Mouse (Mus musculus) kidney, embryonic 15.5 days (tissue): Measurements from ENCODE around the gene Tdrd5. TPM values are rescaled to one million over a fixed set of nuclear protein-coding genes. Genes with fewer than 3 reads are reported as not detected.
A peak's percentile ranks its signal among the peaks of the same experiment; 100 is the strongest.
"Not testable (repeated sequence)": the region's sequence is repeated elsewhere in the genome, so short reads cannot be mapped to it uniquely, and the experiment has no call there.

Experiments used
- ATAC-seq: fragments of 200-750 bp; cut with Nextera tagmentation; replicated peaks from 2 replicates; pipeline ENCODE4 v1.8.0; 2017; ENCODE audit warnings: moderate TSS enrichment; ENCODE audit not compliant: low FRiP score
- H3K27ac ChIP-seq: fragments of 300-500 bp; sonication (generic); 2 replicates; pipeline ENCODE4 v1.5.1; 2015; ENCODE audit warnings: mild to moderate bottlenecking, inconsistent platforms
- H3K27me3 ChIP-seq: fragments of 300-500 bp; sonication (generic); 2 replicates; pipeline ENCODE4 v1.6.1; 2015; ENCODE audit warnings: inconsistent platforms
- H3K36me3 ChIP-seq: fragments of 300-500 bp; sonication (generic); 2 replicates; pipeline ENCODE4 v1.6.1; 2015; ENCODE audit warnings: inconsistent platforms
- H3K4me1 ChIP-seq: fragments of 300-500 bp; sonication (generic); 2 replicates; pipeline ENCODE4 v1.6.1; 2015; ENCODE audit warnings: inconsistent platforms
- H3K4me2 ChIP-seq: fragments of 300-500 bp; sonication (generic); 2 replicates; pipeline ENCODE4 v1.6.1; 2015; ENCODE audit warnings: moderate library complexity, mild to moderate bottlenecking, inconsistent platforms
- H3K4me3 ChIP-seq: fragments of 300-500 bp; sonication (generic); replicated peaks from 2 replicates; pipeline ENCODE4 v1.5.1; 2015; ENCODE audit warnings: mild to moderate bottlenecking, inconsistent platforms
- H3K9ac ChIP-seq: fragments of 300-500 bp; sonication (generic); 2 replicates; pipeline ENCODE4 v1.6.1; 2015; ENCODE audit warnings: mild to moderate bottlenecking, inconsistent platforms
- H3K9me3 ChIP-seq: fragments of 300-500 bp; sonication (generic); replicated peaks from 2 replicates; pipeline ENCODE4 v1.6.1; 2016; ENCODE audit warnings: inconsistent platforms
- WGBS: fragments of 180-500 bp; shearing (Covaris S2); methylation state at CpG from one replicate; pipeline ENCODE4 v1.1.7; 2015; ENCODE audit warnings: mixed read lengths; 5-methylcytosine and 5-hydroxymethylcytosine counted together
- polyA plus RNA-seq: library from polyadenylated mRNA; unstranded; fragments of >200 nt; fragmentation: Nextera tagmentation; extraction: Ambion mirVana; gene quantifications from 2 replicates; pipeline ENCODE4 v1.2.1, GENCODE M21; 2015

The Tdrd5 gene
- polyA plus RNA-seq, 1 experiment from 2014 or later, result 2.9 TPM

DNA sequence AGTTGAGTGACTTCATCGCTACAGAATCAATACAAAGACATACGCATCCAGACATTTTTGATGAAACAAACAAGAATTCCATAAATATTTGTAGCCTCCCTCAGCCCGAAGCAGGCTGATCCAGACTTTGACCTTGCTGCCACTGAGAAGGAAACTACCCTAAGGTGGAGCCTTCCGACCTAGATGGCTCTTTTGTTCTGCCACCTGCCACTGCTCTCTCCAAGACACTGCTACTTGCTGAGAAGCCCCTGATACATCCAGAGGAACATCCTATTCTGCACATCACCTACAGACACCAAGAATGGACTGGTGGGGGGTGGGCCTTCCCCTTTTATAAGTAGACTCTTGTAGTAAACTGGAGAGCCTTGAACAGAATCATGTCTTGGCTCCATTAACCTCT, 52.4 kb downstream of the Tdrd5 start:
- not testable (repeated sequence) for H3K36me3 ChIP-seq
- WGBS, result 85% methylated on average over 4 of the region's 4 CpGs

DNA sequence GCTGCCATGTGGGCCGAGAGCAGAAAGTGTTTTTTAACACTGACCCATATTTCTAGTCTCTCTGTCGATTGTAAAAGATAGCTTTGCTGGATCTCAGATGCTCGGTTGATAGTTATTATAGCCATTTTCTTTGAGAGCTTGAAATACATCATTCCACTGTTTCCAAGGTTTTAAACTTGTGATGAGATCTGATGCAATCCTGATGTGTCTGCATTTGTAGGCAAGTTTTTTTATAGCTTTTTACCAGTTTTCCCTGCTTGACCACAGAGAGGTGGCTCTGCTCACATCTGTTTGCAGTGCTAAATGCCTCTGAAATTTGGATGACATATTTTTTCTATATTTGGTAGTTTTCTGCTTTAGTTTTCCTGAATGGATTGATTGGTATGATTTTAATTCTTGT, 55.6 kb downstream of the Tdrd5 start:
- H3K4me1 ChIP-seq, result no peaks in the 10 kb centered on the region
- no peak for ATAC-seq
- H3K27ac ChIP-seq, result no peak overlapping the region
- H3K9ac ChIP-seq, result no peak overlapping the region
- no peaks in the 10 kb centered on the region for H3K36me3 ChIP-seq
- H3K4me2 ChIP-seq, result no peak overlapping the region
- peaks cover 5% of the 10 kb centered on the region; the same call in 1 of the 2 replicates for H3K27me3 ChIP-seq
- H3K9me3 ChIP-seq, result no peaks in the 10 kb centered on the region
- 36% methylated on average over 3 of the region's 3 CpGs for WGBS
- H3K4me3 ChIP-seq, result no peak overlapping the region

More for the DNA sequence above, 52.4 kb downstream of the Tdrd5 start:
- not testable (repeated sequence) for H3K27ac ChIP-seq, ATAC-seq, H3K4me3 ChIP-seq, H3K9me3 ChIP-seq, H3K4me2 ChIP-seq, H3K27me3 ChIP-seq, H3K9ac ChIP-seq, H3K4me1 ChIP-seq

DNA sequence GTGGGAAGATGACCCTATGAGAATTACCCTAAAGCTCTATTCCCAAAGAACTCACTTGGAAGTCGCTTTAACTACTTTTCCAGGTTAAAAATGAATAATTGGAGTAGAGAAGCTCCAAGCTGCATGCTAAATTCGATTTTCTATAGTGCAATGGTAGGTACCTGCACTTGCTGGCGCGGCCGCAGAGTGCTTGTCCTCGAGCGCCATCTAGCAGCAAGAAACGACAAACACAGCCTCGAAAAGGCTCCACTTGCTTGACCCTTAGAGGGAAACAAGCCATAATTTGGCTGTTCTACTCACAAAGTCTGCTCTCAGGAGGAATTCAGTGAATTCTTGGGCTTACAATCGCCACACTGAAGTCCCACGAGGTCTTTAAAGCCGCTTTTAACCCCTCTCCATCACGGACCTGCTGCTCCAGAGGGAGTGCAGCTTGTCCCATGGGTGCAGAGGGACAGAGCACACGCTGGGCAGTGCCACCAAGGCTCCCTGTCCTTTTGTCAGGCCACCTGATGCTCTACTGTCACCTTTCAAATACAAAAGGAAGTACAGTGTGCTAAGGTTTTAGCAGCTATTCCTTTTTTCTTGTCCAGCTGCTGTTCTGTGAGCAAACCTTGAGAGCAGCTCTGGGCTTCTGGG, 61.6 kb downstream of the Tdrd5 start:
- no peak for ATAC-seq
- 8% methylated on average over 14 of the region's 14 CpGs for WGBS
- H3K9me3 ChIP-seq, result no peaks in the 10 kb centered on the region
- H3K27me3 ChIP-seq, result peaks cover 20% of the 10 kb centered on the region; the same call in 1 of the 2 replicates
- H3K4me2 ChIP-seq, result no peak overlapping the region
- H3K4me1 ChIP-seq, result no peaks in the 10 kb centered on the region
- no peak overlapping the region for H3K9ac ChIP-seq
- H3K27ac ChIP-seq, result no peak overlapping the region
- H3K4me3 ChIP-seq, result no peak overlapping the region
- no peaks in the 10 kb centered on the region for H3K36me3 ChIP-seq

DNA sequence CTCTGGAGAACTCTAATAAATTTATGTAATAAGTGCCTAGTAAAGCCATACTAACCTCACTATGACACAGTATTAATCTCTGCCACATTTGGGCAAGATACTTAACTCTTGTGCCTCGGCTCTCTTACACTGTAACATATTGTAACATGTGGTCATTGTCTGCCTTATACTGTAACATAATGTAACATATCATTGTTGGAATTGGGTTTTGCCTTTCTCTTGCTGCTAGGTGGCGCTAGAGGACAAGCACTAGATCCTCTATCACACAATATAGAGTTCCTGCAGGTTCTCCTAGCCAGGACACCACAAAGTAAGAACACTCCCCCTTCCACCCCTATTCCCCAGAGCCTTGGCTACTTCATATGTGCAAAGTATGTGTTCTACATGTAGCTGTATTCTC, 62.4 kb downstream of the Tdrd5 start:
- ATAC-seq, result no peak
- WGBS, result 46% methylated on average over 2 of the region's 2 CpGs
- no peak overlapping the region for H3K9ac ChIP-seq

DNA sequence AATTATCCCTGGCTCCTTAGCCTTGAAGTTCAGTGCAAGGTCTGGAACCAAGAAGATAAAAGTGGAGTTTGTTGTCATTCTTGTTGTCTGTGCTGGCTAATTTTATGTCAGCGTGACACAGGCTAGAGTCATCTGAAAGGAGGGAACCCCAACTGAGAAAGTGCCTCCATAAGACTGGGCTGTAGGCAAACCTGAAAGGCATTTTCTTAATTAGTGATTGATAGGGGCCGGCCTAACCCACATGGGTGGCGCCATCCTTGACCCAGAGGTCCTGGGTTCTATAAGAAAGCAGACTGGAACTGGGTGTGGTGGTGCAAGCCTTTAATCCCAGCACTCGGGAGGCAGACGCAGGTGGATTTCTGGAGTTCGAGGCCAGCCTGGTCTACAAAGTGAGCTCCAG, 72.3 kb downstream of the Tdrd5 start:
- no peaks in the 10 kb centered on the region for H3K36me3 ChIP-seq
- no peaks in the 10 kb centered on the region for H3K9me3 ChIP-seq
- peaks cover 14% of the 10 kb centered on the region for H3K4me1 ChIP-seq
- WGBS, result 90% methylated on average over 6 of the region's 6 CpGs
- H3K4me3 ChIP-seq, result no peak overlapping the region
- no peak overlapping the region for H3K4me2 ChIP-seq
- H3K27me3 ChIP-seq, result no peaks in the 10 kb centered on the region
- no peak for ATAC-seq
- H3K9ac ChIP-seq, result no peak overlapping the region
- H3K27ac ChIP-seq, result no peak overlapping the region

More for the DNA sequence above, 62.4 kb downstream of the Tdrd5 start:
- no peak overlapping the region for H3K27ac ChIP-seq
- H3K4me3 ChIP-seq, result no peak overlapping the region
- peaks cover 20% of the 10 kb centered on the region; the same call in 1 of the 2 replicates for H3K27me3 ChIP-seq
- H3K4me1 ChIP-seq, result no peaks in the 10 kb centered on the region
- no peaks in the 10 kb centered on the region for H3K9me3 ChIP-seq
- no peak overlapping the region for H3K4me2 ChIP-seq
- no peaks in the 10 kb centered on the region for H3K36me3 ChIP-seq

DNA sequence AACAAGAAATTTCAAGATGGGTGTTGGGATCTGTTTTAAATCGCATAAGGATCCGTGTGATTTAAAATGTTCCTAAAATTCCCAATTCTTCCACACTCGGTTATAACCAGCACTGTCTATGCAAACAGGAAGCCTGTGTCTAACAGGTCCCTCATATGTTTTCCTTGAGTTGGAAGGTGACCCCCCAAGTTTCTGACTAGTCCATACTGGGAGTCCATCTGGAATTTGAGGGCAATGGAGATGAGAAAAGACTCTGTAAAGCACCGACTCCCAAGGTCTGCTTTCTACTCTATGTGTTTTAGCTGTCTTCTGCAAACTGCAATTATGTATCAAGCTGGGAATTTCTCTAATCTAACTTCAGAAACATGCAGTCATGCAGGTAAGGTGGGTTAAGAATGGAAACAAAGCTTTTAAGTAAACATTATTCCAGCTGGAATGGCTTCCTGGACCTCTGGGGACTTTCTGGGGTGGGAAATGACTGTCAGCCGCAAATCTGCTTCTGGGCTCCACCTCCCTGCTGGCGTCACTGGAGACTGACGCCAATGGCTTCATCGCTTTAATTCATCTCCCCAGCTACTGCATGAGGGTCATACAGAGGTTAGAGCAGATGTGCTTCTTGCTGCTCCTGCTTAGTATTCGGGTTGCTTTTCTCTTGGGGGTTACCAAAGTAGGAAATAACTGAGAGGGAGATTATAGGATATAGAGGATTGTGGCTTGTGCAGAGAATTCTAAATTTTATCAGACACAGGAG, 73.0 kb downstream of the Tdrd5 start:
- Histone ChIP-seq H3K27ac (no peak overlapping the region), H3K27me3 (no peaks in the 10 kb centered on the region), H3K36me3 (no peaks in the 10 kb centered on the region), H3K4me1 (peaks cover 14% of the 10 kb centered on the region), H3K9me3 (no peaks in the 10 kb centered on the region), H3K4me3 (no peak overlapping the region), H3K9ac (no peak overlapping the region), H3K4me2 (no peak overlapping the region)
- WGBS, result 28% methylated on average over 9 of the region's 9 CpGs
- ATAC-seq, result peak; percentile 70

DNA sequence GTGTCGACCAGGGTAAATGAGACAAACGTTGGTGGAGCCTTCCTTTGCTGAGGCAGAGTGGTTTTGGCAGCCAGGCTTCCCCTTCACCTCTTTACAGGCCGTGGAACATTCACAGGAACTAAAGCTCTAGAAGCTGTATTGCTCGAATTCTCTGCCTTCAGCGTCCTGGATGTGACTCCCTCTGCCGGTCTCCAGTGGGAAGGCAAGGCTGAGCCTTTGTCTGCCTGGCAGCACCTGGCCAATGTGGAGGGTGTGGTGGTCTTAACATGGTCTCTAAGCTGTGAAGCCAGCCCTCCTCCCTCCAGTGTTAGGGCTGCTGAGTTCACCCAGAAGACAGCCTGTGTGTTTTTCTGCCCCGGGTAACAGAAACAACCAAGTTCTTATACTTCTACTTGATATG, 74.0 kb downstream of the Tdrd5 start:
- H3K4me1 ChIP-seq, result peaks cover 14% of the 10 kb centered on the region
- no peaks in the 10 kb centered on the region for H3K27me3 ChIP-seq
- no peak overlapping the region for H3K4me2 ChIP-seq
- H3K27ac ChIP-seq, result no peak overlapping the region
- H3K36me3 ChIP-seq, result no peaks in the 10 kb centered on the region
- WGBS, result 29% methylated on average over 7 of the region's 7 CpGs
- ATAC-seq, result no peak
- no peak overlapping the region for H3K9ac ChIP-seq
- no peak overlapping the region for H3K4me3 ChIP-seq
- H3K9me3 ChIP-seq, result no peaks in the 10 kb centered on the region

DNA sequence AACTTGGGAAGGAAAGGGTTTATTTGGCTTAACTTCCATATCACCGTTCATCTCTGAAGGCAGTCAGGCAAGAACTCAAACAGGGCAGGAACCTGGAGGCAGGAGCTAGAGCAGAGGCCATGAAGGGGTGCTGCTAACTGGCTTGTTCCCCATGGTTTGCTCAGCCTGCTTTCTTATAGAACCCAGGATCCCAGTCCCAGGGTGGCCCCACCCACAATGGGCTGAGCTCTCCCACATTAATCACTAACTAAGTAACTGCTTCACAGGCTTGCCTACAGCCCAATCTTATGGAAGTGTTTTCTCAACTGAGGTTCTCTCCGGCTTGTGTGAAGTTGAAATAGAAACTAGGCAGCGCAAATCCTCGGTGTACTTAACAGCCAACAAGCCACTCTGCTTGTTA, 74.7 kb downstream of the Tdrd5 start:
- H3K4me2 ChIP-seq, result no peak overlapping the region
- H3K4me1 ChIP-seq, result peaks cover 14% of the 10 kb centered on the region
- no peak overlapping the region for H3K9ac ChIP-seq
- no peak overlapping the region for H3K27ac ChIP-seq
- H3K27me3 ChIP-seq, result no peaks in the 10 kb centered on the region
- no peaks in the 10 kb centered on the region for H3K9me3 ChIP-seq
- no peak for ATAC-seq
- H3K36me3 ChIP-seq, result no peaks in the 10 kb centered on the region
- 67% methylated on average over 4 of the region's 4 CpGs for WGBS
- no peak overlapping the region for H3K4me3 ChIP-seq

DNA sequence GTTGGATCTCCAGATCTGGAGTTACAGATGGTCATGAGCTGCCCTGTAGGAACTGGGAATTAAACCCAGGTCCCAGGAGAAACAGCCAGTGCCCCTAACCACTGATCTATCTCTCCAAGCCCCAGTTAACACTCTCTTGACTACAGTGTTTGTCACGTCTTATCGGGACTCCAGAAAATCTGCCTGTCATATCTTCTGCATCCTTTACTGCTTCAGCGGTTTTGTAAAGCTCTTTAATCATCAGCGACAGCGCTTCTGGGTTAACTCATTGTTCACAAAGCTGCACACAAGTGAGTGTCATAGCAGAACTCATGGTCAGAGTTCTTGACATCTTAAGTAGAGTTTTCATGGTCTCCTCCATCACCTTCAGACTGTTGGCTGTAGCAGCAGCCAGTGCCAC, 76.6 kb downstream of the Tdrd5 start:
- peaks cover 26% of the 10 kb centered on the region for H3K4me1 ChIP-seq
- no peaks in the 10 kb centered on the region for H3K9me3 ChIP-seq
- H3K36me3 ChIP-seq, result no peaks in the 10 kb centered on the region
- WGBS, result 62% methylated on average over 5 of the region's 5 CpGs
- no peak overlapping the region for H3K27ac ChIP-seq
- ATAC-seq, result no peak
- no peak overlapping the region for H3K4me3 ChIP-seq
- H3K9ac ChIP-seq, result no peak overlapping the region
- no peak overlapping the region for H3K4me2 ChIP-seq
- H3K27me3 ChIP-seq, result no peaks in the 10 kb centered on the region

DNA sequence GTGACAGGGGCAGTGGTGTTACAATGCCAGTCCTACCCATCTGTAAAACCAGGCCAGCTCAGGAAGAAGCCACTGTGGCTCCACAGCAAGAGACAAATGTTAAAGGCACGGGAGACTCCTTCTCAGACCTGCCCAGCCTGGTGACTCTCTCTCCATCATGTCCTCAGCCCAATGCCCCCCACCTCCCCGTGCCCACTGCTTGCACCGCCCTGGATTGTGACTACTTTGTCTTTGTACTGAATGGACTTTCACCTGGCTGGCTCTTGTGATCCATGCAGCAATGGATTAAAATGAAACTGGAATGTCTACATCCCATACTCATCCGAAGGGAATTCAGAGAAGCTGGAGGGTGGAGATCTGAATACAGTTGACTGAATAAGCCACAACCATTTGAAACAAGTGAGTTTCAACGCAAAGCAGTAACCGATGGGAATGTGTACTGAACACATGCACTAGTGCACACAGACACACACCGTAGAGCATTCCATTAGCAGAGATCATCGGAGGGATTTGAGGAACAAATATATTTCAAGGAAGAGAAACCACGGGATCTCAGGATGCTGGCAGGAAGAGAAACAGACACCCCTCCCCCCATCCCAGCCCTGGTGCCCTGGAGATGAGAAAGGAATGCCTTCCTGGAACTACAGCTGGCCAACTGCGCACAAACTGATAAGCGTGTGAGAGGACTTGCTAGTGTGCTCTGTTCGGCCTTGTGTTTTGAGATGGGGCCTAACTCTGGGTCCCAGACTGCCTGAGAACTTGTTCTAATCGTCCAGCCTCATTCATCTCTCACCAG, 81.1 kb downstream of the Tdrd5 start:
- Histone ChIP-seq H3K9ac (no peak overlapping the region), H3K9me3 (no peaks in the 10 kb centered on the region), H3K4me1 (peaks cover 25% of the 10 kb centered on the region), H3K4me2 (no peak overlapping the region), H3K4me3 (no peak overlapping the region), H3K36me3 (no peaks in the 10 kb centered on the region), H3K27ac (0 out of 2 replicates have a peak overlapping the region, but pooled peaks have one; percentile 32), H3K27me3 (no peaks in the 10 kb centered on the region)
- peak; percentile 81; the same call in 1 of the 2 replicates for ATAC-seq
- 58% methylated on average over 13 of the region's 13 CpGs for WGBS

DNA sequence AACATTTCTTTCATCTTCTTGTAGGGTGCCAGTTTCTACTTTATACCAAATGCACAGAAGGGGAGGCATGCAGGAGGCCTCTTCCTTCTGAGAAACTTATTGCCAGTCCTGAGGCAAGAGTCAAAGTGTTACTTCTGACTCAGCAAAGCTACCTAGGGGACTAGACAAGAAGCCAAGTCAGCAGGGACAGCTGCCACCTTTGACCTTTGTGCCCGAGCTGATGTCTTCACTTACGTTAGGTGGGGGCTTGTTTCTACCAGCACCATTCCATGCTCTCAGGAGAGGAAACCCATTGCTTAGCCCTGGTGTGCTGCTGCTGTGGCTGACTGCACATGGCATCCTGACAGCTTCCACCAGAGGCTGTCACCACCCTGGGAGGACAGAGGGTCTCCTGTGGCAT, 82.1 kb downstream of the Tdrd5 start:
- 57% methylated on average over 2 of the region's 2 CpGs for WGBS
- H3K27me3 ChIP-seq, result no peaks in the 10 kb centered on the region
- H3K27ac ChIP-seq, result no peak overlapping the region
- no peak overlapping the region for H3K9ac ChIP-seq
- no peak overlapping the region for H3K4me2 ChIP-seq
- H3K9me3 ChIP-seq, result no peaks in the 10 kb centered on the region
- peaks cover 26% of the 10 kb centered on the region for H3K4me1 ChIP-seq
- no peak overlapping the region for H3K4me3 ChIP-seq
- ATAC-seq, result no peak
- H3K36me3 ChIP-seq, result no peaks in the 10 kb centered on the region

DNA sequence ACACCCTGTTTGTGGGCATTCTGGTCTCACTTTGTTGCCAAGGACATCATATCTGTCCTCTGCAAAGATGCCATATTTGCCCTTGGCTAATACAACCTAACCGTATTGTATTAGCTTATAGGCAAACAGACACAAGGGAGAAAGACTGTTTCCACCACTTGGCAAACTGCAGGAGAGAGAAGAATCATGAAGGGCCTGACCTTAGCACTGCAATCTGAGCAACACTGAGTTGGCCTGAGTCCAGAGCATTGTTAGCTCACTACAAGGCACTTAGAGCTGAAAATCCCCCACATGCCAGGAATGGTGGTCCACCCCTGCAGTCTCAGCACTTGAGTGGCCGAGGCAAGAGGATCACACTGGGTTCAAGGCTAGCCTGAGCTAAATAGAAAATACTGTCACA, 84.9 kb downstream of the Tdrd5 start:
- Histone ChIP-seq H3K4me1 (peaks cover 26% of the 10 kb centered on the region), H3K36me3 (no peaks in the 10 kb centered on the region), H3K4me2 (no peak overlapping the region), H3K9ac (no peak overlapping the region), H3K9me3 (no peaks in the 10 kb centered on the region), H3K27ac (no peak overlapping the region), H3K4me3 (no peak overlapping the region), H3K27me3 (0 out of 2 replicates have a peak, but pooled peaks cover 2% of the 10 kb centered on the region)
- 78% methylated on average over 2 of the region's 2 CpGs for WGBS
- no peak for ATAC-seq
